Mouse (Mus musculus) T-helper 17 cell (primary cell): ENCODE measurements around the gene Plxna2.

ENCODE experiments used
- in situ Hi-C, 2 experiments: fragments of 300-600 bp; cut with MboI, MseI; formaldehyde crosslinking; loops; 1 replicate in 1 of 2; 2 replicates in 1 of 2; pipeline ENCODE4 v1.15.1; 2025; ENCODE audit warnings: high pct_unique_total_duplicates in 2 of 2

Plxna2 gene

DNA sequence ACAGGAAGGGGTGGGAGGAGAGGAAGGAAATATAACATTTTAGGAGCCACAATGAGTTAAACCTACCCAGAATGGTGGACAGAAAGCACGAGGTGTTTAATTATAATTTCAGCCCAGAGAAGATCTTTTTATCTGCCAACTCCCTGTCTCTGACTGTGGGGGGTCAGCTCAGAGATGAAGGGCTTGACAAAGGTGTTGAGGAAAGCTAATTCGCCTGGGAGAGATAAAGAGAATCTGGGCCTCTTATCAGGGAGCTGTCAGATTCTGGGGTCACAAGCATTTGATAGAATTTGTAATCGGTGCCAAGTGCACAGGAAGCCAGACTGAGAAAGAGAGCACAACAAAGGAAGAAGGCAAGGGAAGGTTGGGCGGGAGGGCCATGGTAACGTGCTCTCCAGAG is 144.9 kb downstream of the Plxna2 start:
- in situ Hi-C loops, result no loop called here

GRCm38 (mm10) chr1:194764951-194765350 is 146.9 kb downstream of the Plxna2 start:
- in situ Hi-C loops, result no loop called here

DNA sequence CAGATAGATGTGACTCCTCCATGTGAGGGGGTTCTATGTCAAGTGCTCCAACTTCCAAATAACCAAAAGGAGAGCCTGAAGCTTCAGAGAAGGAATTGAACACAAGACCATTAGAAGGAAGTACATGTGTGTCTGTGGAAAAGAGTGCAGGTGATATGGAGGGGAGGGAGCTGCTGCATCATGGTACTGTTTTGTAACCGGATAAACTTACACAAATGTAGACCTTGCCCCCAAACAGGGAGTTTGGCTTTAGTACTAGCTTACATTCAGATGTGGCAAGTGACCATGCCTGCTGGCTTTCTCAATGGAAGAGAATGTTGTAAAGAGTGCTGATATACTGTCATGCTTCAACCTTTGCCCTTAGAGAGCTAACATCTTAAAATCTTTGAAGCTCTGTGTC is 150.8 kb downstream of the Plxna2 start:
- in situ Hi-C loops, result no loop called here

GRCm38 (mm10) chr1:194772053-194772452 is 154.0 kb downstream of the Plxna2 start:
- in situ Hi-C loops, result no loop called here

- in situ Hi-C loops, result no loop called here
Measured at GRCm38 (mm10) chr1:194773899-194774298, 155.9 kb downstream of the Plxna2 start.

DNA sequence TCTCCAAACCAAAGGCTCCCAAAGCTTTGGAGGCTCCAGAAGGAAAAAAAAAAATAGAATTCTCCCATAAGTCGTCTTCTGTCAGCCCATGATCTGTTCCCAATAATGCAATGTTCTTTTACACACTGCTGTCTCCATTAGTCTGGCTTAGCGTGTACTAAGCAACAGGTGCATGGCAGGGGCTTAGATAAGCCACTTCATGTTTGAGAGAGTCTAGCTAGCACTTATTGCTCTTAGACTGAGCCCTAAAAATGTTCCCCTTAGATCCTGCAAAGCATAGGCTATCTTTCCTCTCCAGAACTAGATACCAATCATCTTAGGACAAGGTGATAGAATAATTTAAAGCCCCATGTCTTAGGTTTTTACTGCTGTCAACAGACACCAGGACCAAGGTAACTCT is 156.3 kb downstream of the Plxna2 start:
- in situ Hi-C loops, result no loop called here

- in situ Hi-C loops, result no loop called here
Measured at GRCm38 (mm10) chr1:194774754-194775153, 156.7 kb downstream of the Plxna2 start.

- in situ Hi-C loops, result no loop called here
Measured at GRCm38 (mm10) chr1:194775656-194776374, 157.8 kb downstream of the Plxna2 start.

DNA sequence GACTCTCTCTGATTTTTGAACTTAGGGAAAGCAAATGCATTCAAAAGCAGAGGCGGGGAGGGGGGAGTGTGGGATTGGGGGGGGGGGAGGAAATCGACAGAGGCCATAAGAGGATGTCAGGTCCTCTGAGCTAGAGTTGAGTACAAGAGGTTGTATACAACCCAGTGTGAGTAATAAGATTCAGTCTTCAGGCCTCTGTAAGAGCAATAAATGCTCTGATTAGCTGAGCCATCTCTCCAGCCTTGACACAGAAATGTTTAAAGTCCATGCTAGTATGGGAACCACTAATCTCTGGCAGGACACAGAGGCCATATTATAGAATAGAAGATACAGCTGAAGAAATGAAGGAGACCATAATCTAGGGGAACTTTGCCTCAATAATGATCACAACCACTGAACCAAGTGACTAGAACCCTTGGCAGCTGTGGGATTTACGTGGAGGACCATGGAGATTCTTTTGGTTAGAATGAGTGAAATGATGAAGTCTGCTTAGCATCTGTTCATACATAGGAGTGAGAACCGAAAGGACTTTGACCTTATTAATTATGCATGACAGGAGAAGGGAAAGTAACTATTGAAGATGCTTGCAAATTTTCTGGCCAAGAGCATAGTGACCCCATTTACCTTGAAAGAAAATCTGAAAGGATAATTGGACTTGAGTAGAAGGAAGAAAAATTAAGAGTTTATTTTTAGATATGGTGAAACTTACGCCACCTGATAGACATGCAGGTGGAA is 158.7 kb downstream of the Plxna2 start:
- in situ Hi-C loops, result no loop called here

GRCm38 (mm10) chr1:194777608-194778007 is 159.6 kb downstream of the Plxna2 start:
- in situ Hi-C loops, result no loop called here

GRCm38 (mm10) chr1:194780392-194780791 is 162.4 kb downstream of the Plxna2 start:
- in situ Hi-C loops, result no loop called here

DNA sequence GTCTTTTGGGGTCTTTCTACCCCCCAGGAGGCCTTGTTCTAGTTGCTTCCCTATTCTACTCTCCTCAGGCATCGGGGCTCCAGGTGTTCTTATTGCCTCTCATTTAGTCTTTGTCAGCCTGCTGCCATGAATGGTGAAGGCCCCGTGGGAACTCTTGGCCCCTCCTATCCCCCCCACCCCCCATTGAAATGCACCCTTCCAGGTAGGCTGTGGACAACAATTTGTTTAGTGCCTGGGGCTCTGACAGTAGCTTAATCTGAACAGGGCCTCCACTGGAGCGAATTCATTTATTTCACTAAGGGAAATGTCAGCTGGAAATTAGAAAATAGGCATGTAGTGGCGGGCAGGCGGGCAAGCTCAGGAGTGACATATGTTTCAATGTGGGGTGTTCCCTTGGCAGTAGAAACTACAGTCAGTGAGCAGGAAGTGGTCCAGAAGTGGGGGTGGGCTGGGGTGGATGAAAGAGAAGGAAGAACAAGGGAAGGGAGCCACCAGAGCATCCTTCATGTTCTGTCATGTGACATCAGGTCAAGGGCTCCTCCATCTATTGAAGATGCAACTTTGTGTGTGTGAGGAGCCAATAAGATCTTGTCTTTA is 162.9 kb downstream of the Plxna2 start:
- in situ Hi-C loops, result no loop called here

DNA sequence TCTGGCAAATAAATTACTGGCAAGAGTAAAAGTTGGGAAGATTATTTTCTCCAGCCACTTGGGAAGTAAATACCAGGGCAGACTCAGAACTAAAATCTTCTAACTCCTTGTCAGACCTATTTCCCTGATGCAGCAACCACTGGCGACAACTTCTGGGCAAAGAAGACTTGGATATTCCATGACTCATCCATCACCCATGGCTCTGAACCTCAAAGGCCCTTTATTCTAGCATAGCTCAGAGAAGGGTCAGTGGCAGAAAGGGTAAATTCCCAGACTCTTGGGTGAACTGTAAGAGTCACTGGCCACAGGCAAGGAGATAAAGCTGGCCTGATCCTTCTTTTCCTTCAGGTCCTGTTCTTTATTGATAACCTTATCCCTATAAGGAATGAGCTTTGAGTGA is 163.5 kb downstream of the Plxna2 start:
- in situ Hi-C loops, result no loop called here

GRCm38 (mm10) chr1:194782325-194782724 is 164.3 kb downstream of the Plxna2 start:
- in situ Hi-C loops, result no loop called here

GRCm38 (mm10) chr1:194787626-194788025 is 169.6 kb downstream of the Plxna2 start:
- in situ Hi-C loops, result no loop called here

DNA sequence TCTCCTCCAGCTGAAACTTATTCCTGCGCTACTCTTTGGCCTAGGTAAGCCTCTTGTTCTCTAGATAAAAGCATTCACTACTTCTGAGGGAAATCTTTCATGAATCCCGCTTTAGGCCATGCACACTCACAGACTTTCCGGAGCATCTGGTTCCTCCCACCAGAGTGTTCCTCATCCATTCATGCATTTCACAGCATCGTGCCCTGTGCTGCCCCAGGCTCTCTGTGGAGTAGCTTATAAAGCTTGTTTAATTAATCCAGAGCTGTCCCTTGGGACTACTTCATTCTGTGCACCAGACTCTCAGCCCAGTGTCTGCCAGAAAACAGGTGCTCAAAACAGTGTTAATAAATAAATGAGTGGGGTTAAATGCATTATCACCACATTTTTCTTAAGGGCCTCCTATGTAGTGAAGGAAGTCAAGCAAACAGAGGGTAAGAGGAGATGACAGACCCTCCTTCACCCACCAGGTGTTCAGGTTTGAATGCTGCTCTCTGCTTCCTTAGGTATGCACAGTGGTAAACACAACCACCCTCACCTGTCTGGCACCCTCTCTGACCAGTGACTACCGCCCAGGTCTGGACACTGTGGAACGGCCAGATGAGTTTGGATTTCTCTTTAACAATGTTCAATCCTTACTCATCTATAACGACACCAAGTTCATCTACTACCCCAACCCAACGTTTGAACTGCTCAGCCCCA is 175.4 kb downstream of the Plxna2 start:
- in situ Hi-C loops, result no loop called here

GRCm38 (mm10) chr1:194795316-194795715 is 177.3 kb downstream of the Plxna2 start:
- in situ Hi-C loops, result no loop called here

DNA sequence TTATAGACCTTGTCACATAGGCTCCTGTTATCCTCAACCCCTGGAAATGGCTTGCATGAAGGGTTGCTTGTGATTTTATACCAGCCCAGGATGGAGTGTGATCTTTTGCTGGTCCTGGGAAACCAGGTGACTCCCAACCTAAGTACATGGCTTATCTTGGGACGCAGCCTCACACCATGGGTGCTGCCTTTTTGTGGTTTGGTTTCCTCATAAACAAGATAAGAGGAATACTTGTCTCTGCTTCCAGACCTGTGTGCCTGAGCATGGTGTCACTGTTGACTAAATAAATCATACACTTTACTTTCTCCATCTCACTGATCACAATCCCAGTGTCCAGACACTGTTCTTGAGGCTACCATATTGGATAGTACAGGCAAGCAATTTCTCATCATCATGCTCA is 179.8 kb downstream of the Plxna2 start:
- in situ Hi-C loops, result no loop called here

DNA sequence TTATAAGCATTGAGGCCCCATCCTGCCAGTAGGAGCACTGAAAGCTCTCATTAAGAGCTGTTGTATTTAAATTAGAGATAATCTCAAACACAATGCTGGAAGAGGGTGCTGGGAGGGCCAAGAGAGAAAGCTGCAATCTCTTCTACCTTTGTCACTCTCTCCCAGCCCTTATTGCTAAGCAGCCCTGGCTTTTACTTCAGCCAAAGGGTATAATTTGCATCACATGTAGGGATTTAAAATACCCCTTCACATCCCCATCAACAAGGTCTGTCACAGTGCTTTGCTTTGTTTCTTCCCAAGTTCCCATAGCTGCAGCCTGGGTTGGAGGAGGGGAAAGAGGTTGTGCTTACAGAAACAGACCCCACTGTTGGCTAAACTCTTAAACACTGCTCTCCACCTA is 180.5 kb downstream of the Plxna2 start:
- in situ Hi-C loops, result no loop called here

DNA sequence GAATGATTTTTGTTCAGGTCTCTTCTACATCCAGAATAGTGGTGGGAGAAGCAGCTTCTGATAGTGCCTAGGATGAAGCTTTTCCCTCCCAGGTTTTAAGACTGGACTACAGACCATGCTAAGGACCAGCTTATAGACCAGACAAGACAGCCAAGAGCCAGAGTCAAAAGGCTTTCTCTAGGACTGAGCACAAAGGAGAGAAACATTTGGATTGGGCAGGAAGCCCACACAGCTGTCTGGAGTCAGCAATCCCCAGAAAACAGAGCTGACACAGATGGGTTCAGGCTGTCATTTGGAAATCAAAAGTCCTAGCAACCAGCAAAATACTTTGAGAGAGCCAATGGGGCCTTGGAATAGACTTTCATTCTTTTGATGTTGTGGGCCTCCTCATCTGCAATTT is 190.2 kb downstream of the Plxna2 start:
- in situ Hi-C loops, result no loop called here

GRCm38 (mm10) chr1:194808681-194809080 is 190.7 kb downstream of the Plxna2 start:
- in situ Hi-C loops, result no loop called here

DNA sequence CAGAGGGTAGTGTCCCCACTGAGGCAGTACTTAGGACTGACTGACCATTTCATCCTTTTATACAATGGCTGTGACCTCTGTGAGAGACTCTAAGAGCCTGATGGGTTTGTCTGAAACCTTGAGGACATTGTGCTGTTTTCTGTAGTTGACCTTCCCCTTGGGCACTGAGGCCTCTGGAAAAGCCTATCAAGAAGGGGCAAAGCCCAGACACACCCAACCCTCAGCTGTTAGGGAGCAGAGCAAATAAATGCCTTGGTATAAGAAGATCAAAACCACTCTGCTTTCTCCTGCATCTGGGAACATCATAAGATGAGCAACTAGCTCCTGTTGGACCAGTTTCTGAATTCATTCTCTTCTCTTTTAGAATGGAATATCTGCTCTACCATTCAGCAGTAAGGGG is 191.6 kb downstream of the Plxna2 start:
- in situ Hi-C loops, result no loop called here
